Mouse (Mus musculus) hindbrain, postnatal 0 days (tissue): ENCODE measurements around the gene 2810004N23Rik. TPM values are rescaled to one million over a fixed set of nuclear protein-coding genes. Genes with fewer than 3 reads are reported as not detected.

Experiments used
- ATAC-seq: fragments of 200-750 bp; cut with Nextera tagmentation; 2 replicates; pipeline ENCODE4 v1.8.0; 2017; ENCODE audit warnings: mild to moderate bottlenecking, moderate TSS enrichment, moderate library complexity
- DNase-seq: peaks from one replicate; pipeline ENCODE4 v3.0.0-alpha.2; 2015; ENCODE audit warnings: low spot score
- H3K27ac ChIP-seq: fragments of 300-500 bp; sonication (generic); 2 replicates; pipeline ENCODE4 v1.5.1; 2014; ENCODE audit warnings: mild to moderate bottlenecking
- H3K27me3 ChIP-seq: fragments of 300-500 bp; sonication (generic); 2 replicates; pipeline ENCODE4 v1.6.1; 2014; ENCODE audit warnings: low read length, mixed read lengths; ENCODE audit not compliant: insufficient read depth
- H3K36me3 ChIP-seq: fragments of 300-500 bp; sonication (generic); 2 replicates; pipeline ENCODE4 v1.6.1; 2014; ENCODE audit warnings: low read length, mixed read lengths; ENCODE audit not compliant: insufficient read depth
- H3K4me1 ChIP-seq: fragments of 300-500 bp; sonication (generic); 2 replicates; pipeline ENCODE4 v1.6.1; 2014; ENCODE audit warnings: antibody characterized with exemption, low read length, mixed read lengths; ENCODE audit not compliant: insufficient read depth
- H3K4me2 ChIP-seq: fragments of 300-500 bp; sonication (generic); 2 replicates; pipeline ENCODE4 v1.6.1; 2014; ENCODE audit warnings: low read depth, mild to moderate bottlenecking, low read length, moderate library complexity, mixed read lengths
- H3K4me3 ChIP-seq: fragments of 300-500 bp; sonication (generic); 2 replicates; pipeline ENCODE4 v1.5.1; 2014; ENCODE audit warnings: low read length
- H3K9ac ChIP-seq: fragments of 300-500 bp; sonication (generic); replicated peaks from 2 replicates; pipeline ENCODE4 v1.6.1; 2014; ENCODE audit warnings: mild to moderate bottlenecking, low read length, moderate library complexity, mixed read lengths
- H3K9me3 ChIP-seq: fragments of 300-500 bp; sonication (generic); 2 replicates; pipeline ENCODE4 v1.6.1; 2016; ENCODE audit warnings: low read length, mixed read lengths
- CTCF ChIP-seq: IDR thresholded peaks from 2 replicates; pipeline ENCODE4 v1.5.1; 2016; ENCODE audit warnings: antibody characterized with exemption, control low read depth, low read depth
- WGBS: fragments of 180-500 bp; shearing (Covaris S2); extraction: QIAGEN DNeasy Blood & Tissue Kit; methylation state at CpG from one replicate; pipeline ENCODE4 v1.1.7; 2014; 5-methylcytosine and 5-hydroxymethylcytosine counted together
- polyA plus RNA-seq: library from polyadenylated mRNA; unstranded; fragments of >200 nt; fragmentation: Nextera tagmentation; extraction: Ambion mirVana; gene quantifications from 2 replicates; pipeline ENCODE4 v1.2.1, GENCODE M21; 2015
- total RNA-seq: library from RNA; depleted of rRNA; stranded (reverse); fragments of >200 nt; gene quantifications from 2 replicates; pipeline ENCODE4 v1.2.3, GENCODE M21; 2014

The 2810004N23Rik gene
- total and polyA plus RNA-seq, 2 experiments from 2014 or later = 21.4 to 22.8 TPM

GRCm38 (mm10) chr8:124898251-124898905 is 35.5 kb upstream of the 2810004N23Rik start:
- Histone ChIP-seq H3K27ac (peak overlapping the region; percentile 90), H3K36me3 (peaks cover 38% of the 10 kb centered on the region), H3K4me3 (peak overlapping the region; percentile 88), H3K9ac (peak overlapping the region; percentile 76), H3K4me1 (peaks cover 13% of the 10 kb centered on the region), H3K4me2 (peak overlapping the region; percentile 98), H3K27me3 (no peaks in the 10 kb centered on the region), H3K9me3 (no peaks in the 10 kb centered on the region)
- TF ChIP-seq CTCF = no peak
- peak; percentile 18 for ATAC-seq
- 6% methylated on average over 30 of the region's 31 CpGs for WGBS
- DNase-seq = no peak

- under 1% methylated on average over 104 of the region's 114 CpGs for WGBS
- Histone ChIP-seq H3K4me1 (peaks cover 13% of the 10 kb centered on the region), H3K9me3 (no peaks in the 10 kb centered on the region)
Observed at GRCm38 (mm10) chr8:124897386-124898250, 34.7 kb upstream of the 2810004N23Rik start, which contains the start of the genes Exoc8 and Sprtn. TSS of gene Exoc8 (minus strand) at chr8:124897705. TSS of gene Sprtn (plus strand) at chr8:124897886.

DNA sequence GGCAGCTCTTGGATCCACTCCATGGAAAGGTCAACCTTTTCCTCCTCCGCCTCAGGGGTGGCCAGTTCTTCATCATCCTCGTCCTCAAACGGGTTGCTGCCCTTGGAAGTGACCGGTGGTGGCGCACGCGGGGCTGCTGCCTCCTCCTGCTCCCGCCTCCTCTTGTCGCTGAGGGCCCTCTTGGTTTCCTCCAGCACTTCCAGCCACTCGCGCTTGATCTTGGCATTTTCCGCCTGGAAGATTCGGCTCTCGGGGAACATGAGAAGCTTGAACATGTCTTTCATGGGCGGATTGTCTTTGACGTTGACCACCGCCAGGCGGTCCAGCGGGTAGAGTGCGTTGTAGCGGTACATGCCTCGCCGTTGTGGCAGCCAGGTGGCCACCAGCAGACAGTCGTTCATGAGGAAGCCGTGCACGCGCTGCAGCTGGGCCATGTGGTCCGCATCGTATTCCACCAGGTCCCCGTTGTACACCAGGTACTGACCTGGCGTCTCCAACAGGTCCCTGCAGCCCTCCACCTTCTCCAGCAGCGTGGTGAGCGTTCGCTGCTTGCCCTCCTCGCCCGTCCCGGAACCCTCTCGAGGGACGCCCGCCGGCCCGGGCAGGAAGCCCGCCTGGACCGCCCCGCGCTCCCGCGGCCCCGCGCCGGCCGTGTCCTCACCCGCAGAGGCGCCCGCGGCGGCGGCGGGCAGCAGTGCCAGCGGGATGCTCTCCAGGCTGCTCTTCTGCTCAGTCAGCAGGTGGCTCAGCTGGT is 33.9 kb upstream of the 2810004N23Rik start:
- H3K36me3 ChIP-seq = peaks cover 23% of the 10 kb centered on the region
- H3K27me3 ChIP-seq = no peaks in the 10 kb centered on the region
- H3K9ac ChIP-seq = peak overlapping the region; percentile 76
- ATAC-seq (peak; percentile 57), DNase-seq (peak; percentile 82)
- H3K27ac ChIP-seq = peak overlapping the region; percentile 90
- peaks cover 13% of the 10 kb centered on the region for H3K4me1 ChIP-seq
- TF ChIP-seq CTCF = peak; percentile 80
- H3K4me3 ChIP-seq = peak overlapping the region; percentile 88
- whole genome bisulfite sequencing = under 1% methylated on average over 60 of the region's 60 CpGs
- peak overlapping the region; percentile 98 for H3K4me2 ChIP-seq
- no peaks in the 10 kb centered on the region for H3K9me3 ChIP-seq

More at GRCm38 (mm10) chr8:124897386-124898250, 34.7 kb upstream of the 2810004N23Rik start, which contains the start of the genes Exoc8 and Sprtn:
- peak; percentile 89 for ATAC-seq
- Histone ChIP-seq H3K27me3 (no peaks in the 10 kb centered on the region), H3K36me3 (peaks cover 31% of the 10 kb centered on the region), H3K9ac (peak within 1 kb of the TSS; percentile 76), H3K4me3 (peak within 1 kb of the TSS; percentile 88), H3K27ac (peak within 1 kb of the TSS; percentile 90), H3K4me2 (peak within 1 kb of the TSS; percentile 98)
- peak; percentile 99 for DNase-seq
- no peak for TF ChIP-seq CTCF

DNA sequence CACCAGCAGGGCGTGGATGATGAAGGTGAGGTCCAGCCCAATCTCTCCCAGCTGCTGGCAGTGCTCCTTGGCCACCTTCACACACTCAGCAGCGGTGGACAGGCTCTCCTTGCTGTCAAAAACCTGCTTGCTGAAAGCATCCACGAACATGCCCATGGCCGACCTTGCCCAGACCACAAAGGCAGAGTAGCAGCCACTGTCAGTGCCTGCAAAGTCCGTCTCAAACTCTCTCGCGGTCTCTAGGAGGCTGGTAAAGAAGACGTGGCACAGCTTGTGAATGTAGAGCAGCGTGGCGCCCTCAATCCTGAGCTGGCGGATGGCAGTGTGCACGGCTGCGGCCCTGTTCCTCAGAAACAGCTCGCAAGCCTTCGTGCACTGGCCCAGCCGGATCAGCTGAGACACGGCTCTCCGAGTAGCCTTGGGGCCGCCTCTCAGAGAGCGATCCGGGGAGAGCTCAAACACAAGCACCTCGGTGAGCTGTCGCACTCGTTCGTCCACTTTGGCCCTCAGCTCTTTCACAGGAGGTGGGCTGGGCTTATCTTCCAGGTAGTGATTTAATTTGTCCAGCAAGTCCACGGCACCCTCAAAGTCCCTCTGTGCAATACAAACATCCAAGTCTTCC is 33.2 kb upstream of the 2810004N23Rik start:
- TF ChIP-seq CTCF = no peak
- H3K4me2 ChIP-seq = peak overlapping the region; percentile 98
- DNase-seq (no peak), ATAC-seq (0 out of 2 replicates have a peak, but pooled peaks have one; percentile 2)
- H3K4me3 ChIP-seq = peak overlapping the region; percentile 88
- 78% methylated on average over 26 of the region's 26 CpGs for WGBS
- no peaks in the 10 kb centered on the region for H3K9me3 ChIP-seq
- H3K27me3 ChIP-seq = no peaks in the 10 kb centered on the region
- H3K36me3 ChIP-seq = peaks cover 25% of the 10 kb centered on the region
- peak overlapping the region; percentile 90 for H3K27ac ChIP-seq
- peaks cover 13% of the 10 kb centered on the region for H3K4me1 ChIP-seq
- peak overlapping the region; percentile 76; the same call in 1 of the 2 replicates for H3K9ac ChIP-seq

- TF ChIP-seq CTCF = no peak
- WGBS = 67% methylated on average over 3 of the region's 3 CpGs
- Histone ChIP-seq H3K4me3 (no peak overlapping the region), H3K27me3 (no peaks in the 10 kb centered on the region), H3K4me2 (no peak overlapping the region), H3K9ac (no peak overlapping the region), H3K9me3 (no peaks in the 10 kb centered on the region), H3K36me3 (peaks cover 33% of the 10 kb centered on the region), H3K4me1 (peaks cover 8% of the 10 kb centered on the region), H3K27ac (no peak overlapping the region)
- ATAC-seq (no peak), DNase-seq (no peak)
Observed at GRCm38 (mm10) chr8:124892596-124892995, 29.7 kb upstream of the 2810004N23Rik start.

DNA sequence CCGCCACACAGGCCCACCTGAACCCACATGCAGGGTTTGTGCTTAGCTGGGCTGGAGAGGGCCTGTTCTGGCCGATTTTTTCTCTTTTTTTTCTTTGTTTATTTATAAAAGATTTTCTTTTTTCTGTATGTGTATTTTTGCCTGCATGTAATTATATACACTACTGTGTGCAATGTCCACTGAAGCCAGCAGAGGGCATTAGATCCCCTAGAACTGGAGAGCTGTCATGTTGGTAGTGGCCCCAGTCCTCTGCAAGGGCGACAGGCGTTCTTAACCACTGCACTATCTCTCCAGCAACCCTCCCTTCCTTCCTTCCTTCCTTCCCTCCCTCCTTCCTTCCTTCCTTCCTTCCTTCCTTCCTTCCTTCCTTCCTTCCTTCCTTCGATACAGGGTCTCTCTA is 25.5 kb upstream of the 2810004N23Rik start:
- Histone ChIP-seq H3K4me2 (no peak overlapping the region), H3K4me3 (no peak overlapping the region), H3K27me3 (no peaks in the 10 kb centered on the region), H3K27ac (no peak overlapping the region), H3K9me3 (no peaks in the 10 kb centered on the region), H3K4me1 (no peaks in the 10 kb centered on the region), H3K9ac (no peak overlapping the region), H3K36me3 (peaks cover 65% of the 10 kb centered on the region)
- peak; percentile 12 for DNase-seq
- 98% methylated on average over 5 of the region's 5 CpGs for WGBS
- TF ChIP-seq CTCF = peak; percentile 29; the same call in 1 of the 2 replicates
- no peak for ATAC-seq
